Mouse (Mus musculus) stomach, embryonic 16.5 days (tissue): ENCODE measurements around the gene Adcy4. TPM values are rescaled to one million over a fixed set of nuclear protein-coding genes. Genes with fewer than 3 reads are reported as not detected.
A peak's percentile ranks its signal among the peaks of the same experiment; 100 is the strongest.

Source experiments
- ATAC-seq: fragments of 200-750 bp; cut with Nextera tagmentation; 2 replicates; pipeline ENCODE4 v1.8.0; 2017; ENCODE audit warnings: moderate number of reproducible peaks, moderate TSS enrichment; ENCODE audit not compliant: insufficient read depth, low FRiP score
- H3K27ac ChIP-seq: fragments of 300-500 bp; sonication (generic); 2 replicates; pipeline ENCODE4 v1.5.1; 2014; ENCODE audit warnings: low read length
- H3K27me3 ChIP-seq: fragments of 300-500 bp; sonication (generic); 2 replicates; pipeline ENCODE4 v1.6.1; 2014; ENCODE audit warnings: low read length, control low read depth, mixed read lengths; ENCODE audit not compliant: control insufficient read depth, insufficient read depth
- H3K36me3 ChIP-seq: fragments of 300-500 bp; sonication (generic); 2 replicates; pipeline ENCODE4 v1.6.1; 2014; ENCODE audit warnings: low read length; ENCODE audit not compliant: control insufficient read depth, insufficient read depth
- H3K4me1 ChIP-seq: fragments of 300-500 bp; sonication (generic); 2 replicates; pipeline ENCODE4 v1.6.1; 2014; ENCODE audit warnings: low read length, control low read depth, mixed read lengths; ENCODE audit not compliant: control insufficient read depth, insufficient read depth
- H3K4me2 ChIP-seq: fragments of 300-500 bp; sonication (generic); 2 replicates; pipeline ENCODE4 v1.6.1; 2014; ENCODE audit warnings: low read depth, low read length, mixed read lengths
- H3K4me3 ChIP-seq: fragments of 300-500 bp; sonication (generic); replicated peaks from 2 replicates; pipeline ENCODE4 v1.5.1; 2014; ENCODE audit warnings: mild to moderate bottlenecking, low read length
- H3K9ac ChIP-seq: fragments of 300-500 bp; sonication (generic); 2 replicates; pipeline ENCODE4 v1.6.1; 2014; ENCODE audit warnings: low read length
- H3K9me3 ChIP-seq: fragments of 300-500 bp; sonication (generic); replicated peaks from 2 replicates; pipeline ENCODE4 v1.6.1; 2016; ENCODE audit warnings: low read length, control low read depth; ENCODE audit not compliant: control insufficient read depth
- WGBS: fragments of 180-500 bp; shearing (Covaris S2); extraction: QIAGEN DNeasy Blood & Tissue Kit; methylation state at CpG from one replicate; pipeline ENCODE4 v1.1.7; 2014; 5-methylcytosine and 5-hydroxymethylcytosine counted together
- polyA plus RNA-seq: library from polyadenylated mRNA; unstranded; fragments of >200 nt; fragmentation: Nextera tagmentation; extraction: Ambion mirVana; gene quantifications from 2 replicates; pipeline ENCODE4 v1.2.1, GENCODE M21; 2015

The Adcy4 gene
- polyA plus RNA-seq, 1 experiment from 2014 or later: 8.2 TPM

DNA sequence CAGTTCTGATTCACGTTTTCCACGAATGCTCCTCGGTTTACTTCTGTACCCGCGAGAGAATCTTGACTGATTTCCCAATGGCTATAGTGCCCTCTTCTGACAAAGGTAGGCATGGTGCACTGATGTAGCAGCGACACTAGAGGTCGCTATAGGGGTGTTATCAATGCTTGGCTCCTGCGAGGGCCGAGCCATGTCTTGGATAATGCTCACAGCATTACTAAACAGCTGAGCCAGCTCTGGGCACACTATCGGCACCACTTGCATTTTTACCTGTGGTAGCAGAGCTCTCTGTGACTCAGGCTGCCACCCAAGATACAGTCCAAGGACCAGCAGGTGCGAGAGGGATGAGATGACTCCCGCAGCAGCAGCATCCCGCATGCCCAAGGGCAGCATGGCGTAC lies 2.6 kb downstream of the Adcy4 start:
- Histone ChIP-seq H3K36me3 (no peaks in the 10 kb centered on the region), H3K4me1 (peaks cover 27% of the 10 kb centered on the region; the same call in 1 of the 2 replicates), H3K9ac (peak overlapping the region; percentile 46; the same call in 1 of the 2 replicates), H3K9me3 (no peaks in the 10 kb centered on the region), H3K4me2 (peak overlapping the region; percentile 41), H3K27ac (no peak overlapping the region), H3K27me3 (0 out of 2 replicates have a peak, but pooled peaks cover 3% of the 10 kb centered on the region), H3K4me3 (0 out of 2 replicates have a peak overlapping the region, but pooled peaks have one; percentile 10)
- WGBS: 16% methylated on average over 14 of the region's 14 CpGs
- ATAC-seq: peak; percentile 71; the same call in 1 of the 2 replicates

DNA sequence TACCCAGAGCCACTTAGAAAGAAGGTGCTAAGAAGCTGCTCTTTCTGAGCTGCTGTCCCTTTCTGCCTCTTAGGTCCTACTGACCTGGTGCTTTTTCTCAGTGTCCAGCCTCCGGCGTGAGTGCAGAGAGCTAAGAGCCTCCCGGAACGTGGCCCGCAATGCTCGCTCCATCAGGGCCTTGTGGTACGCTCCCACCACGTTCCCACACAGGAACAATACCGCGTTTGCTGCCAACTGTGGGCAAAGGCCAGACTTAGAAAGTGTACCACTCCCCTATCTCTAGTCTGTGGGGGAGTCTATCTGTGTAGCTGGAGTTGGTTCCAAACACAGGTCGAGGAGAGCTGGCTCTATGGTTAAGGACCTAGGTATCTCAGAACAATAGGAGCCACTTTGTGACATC lies 3.2 kb downstream of the Adcy4 start:
- Histone ChIP-seq H3K4me3 (no peak overlapping the region), H3K4me2 (no peak overlapping the region), H3K36me3 (no peaks in the 10 kb centered on the region), H3K4me1 (peaks cover 27% of the 10 kb centered on the region; the same call in 1 of the 2 replicates), H3K9me3 (no peaks in the 10 kb centered on the region), H3K27me3 (0 out of 2 replicates have a peak, but pooled peaks cover 3% of the 10 kb centered on the region), H3K27ac (no peak overlapping the region), H3K9ac (no peak overlapping the region)
- WGBS: 83% methylated on average over 11 of the region's 11 CpGs
- ATAC-seq: no peak

DNA sequence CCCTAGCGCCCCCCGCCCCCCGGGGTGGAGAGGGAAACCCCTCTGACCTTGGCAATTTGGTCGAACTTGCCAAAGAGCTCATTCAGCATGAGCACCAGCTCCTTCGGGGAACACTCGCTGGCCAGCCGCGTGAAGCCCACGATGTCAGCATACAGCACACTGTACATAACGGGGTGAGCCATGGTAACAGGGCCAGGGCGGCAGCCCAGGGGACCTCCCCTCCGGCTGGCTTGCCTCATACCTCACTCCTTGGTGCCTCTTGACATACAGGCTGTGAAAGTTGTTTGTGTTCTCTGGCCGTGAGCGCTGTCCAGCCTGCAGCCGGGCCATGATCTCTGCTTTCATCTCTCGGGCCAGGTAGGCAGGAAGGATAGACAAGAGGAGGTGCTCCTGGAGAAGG lies 4.2 kb downstream of the Adcy4 start:
- Histone ChIP-seq H3K4me1 (peaks cover 27% of the 10 kb centered on the region; the same call in 1 of the 2 replicates), H3K27me3 (no peaks in the 10 kb centered on the region), H3K4me3 (no peak overlapping the region), H3K4me2 (no peak overlapping the region), H3K36me3 (no peaks in the 10 kb centered on the region), H3K27ac (no peak overlapping the region), H3K9me3 (no peaks in the 10 kb centered on the region), H3K9ac (no peak overlapping the region)
- WGBS: 52% methylated on average over 16 of the region's 16 CpGs
- no peak for ATAC-seq

DNA sequence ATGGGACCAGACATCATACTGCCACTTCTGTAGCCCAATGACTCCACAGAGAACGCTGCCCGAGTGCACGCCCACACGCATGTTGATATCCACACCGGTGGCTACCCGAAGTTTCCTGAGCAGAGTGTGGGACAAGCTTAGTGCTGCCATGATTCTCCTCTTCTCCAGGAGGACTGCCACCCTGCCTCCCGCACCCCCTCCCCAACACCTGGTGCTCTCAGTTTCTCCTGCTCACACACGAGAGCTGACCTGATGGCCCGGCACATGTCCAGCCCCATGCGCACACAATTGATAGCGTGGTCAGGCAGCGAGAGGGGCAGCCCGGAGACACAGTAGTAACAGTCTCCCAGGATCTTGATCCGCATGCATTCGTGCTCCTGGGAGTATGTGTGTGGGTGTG lies 5.2 kb downstream of the Adcy4 start:
- no peak overlapping the region for H3K27ac ChIP-seq
- no peak for ATAC-seq
- no peak overlapping the region for H3K4me3 ChIP-seq
- WGBS: 91% methylated on average over 15 of the region's 15 CpGs
- no peaks in the 10 kb centered on the region for H3K36me3 ChIP-seq
- peaks cover 25% of the 10 kb centered on the region; the same call in 1 of the 2 replicates for H3K4me1 ChIP-seq
- H3K27me3 ChIP-seq: no peaks in the 10 kb centered on the region
- no peak overlapping the region for H3K9ac ChIP-seq
- no peak overlapping the region for H3K4me2 ChIP-seq
- H3K9me3 ChIP-seq: no peaks in the 10 kb centered on the region

DNA sequence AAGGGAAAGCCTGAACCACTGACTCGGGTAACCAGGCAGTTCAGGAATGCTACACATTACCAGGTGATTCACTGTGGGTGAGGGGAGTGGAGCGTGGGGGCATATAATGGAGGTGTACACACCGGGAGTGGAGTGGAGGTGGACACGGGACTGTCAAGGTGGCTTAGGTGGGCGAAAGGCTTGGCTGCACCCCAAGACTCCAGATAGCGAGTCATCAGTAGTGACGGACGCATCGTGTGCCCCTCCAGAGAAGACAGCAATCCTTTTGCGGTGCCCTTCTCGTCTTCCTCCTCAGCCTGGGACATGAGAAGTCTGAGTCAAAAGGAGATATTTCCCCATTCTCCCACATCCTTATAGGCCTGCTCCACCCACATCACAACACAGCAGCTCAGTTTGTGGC lies 6.1 kb downstream of the Adcy4 start:
- no peak for ATAC-seq
- Histone ChIP-seq H3K27ac (no peak overlapping the region; the same call in 1 of the 2 replicates), H3K27me3 (no peaks in the 10 kb centered on the region), H3K4me3 (no peak overlapping the region), H3K4me1 (peaks cover 19% of the 10 kb centered on the region; the same call in 1 of the 2 replicates), H3K4me2 (no peak overlapping the region), H3K9me3 (no peaks in the 10 kb centered on the region), H3K36me3 (no peaks in the 10 kb centered on the region), H3K9ac (no peak overlapping the region)
- 83% methylated on average over 11 of the region's 11 CpGs for WGBS

DNA sequence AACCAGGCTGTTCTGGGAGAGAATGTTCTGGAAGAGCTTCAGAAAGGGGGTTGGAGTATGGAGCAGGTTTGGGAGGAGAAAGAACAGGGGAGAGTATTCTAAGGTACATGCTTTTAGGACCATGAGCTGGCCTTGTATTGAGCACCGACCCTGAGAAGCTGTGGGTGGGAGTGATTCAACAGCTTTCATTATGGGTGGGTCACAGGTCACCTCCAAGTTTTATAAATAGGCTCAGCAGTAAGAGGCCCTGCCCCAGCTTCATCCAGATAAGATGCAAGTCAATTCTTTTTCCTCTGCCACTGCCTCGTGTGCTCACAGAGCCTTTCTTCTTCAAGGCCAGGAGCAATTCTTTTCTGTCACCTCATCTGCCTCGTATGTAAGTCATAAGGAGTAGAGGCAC lies 6.7 kb downstream of the Adcy4 start:
- H3K27me3 ChIP-seq: no peaks in the 10 kb centered on the region
- H3K9ac ChIP-seq: no peak overlapping the region
- ATAC-seq: no peak
- no peaks in the 10 kb centered on the region for H3K9me3 ChIP-seq
- no peak overlapping the region for H3K4me3 ChIP-seq
- no peaks in the 10 kb centered on the region for H3K36me3 ChIP-seq
- H3K4me1 ChIP-seq: peaks cover 14% of the 10 kb centered on the region; the same call in 1 of the 2 replicates
- 22% methylated on average over 3 of the region's 3 CpGs for WGBS
- H3K4me2 ChIP-seq: no peak overlapping the region
- H3K27ac ChIP-seq: peak overlapping the region; percentile 20; the same call in 1 of the 2 replicates

DNA sequence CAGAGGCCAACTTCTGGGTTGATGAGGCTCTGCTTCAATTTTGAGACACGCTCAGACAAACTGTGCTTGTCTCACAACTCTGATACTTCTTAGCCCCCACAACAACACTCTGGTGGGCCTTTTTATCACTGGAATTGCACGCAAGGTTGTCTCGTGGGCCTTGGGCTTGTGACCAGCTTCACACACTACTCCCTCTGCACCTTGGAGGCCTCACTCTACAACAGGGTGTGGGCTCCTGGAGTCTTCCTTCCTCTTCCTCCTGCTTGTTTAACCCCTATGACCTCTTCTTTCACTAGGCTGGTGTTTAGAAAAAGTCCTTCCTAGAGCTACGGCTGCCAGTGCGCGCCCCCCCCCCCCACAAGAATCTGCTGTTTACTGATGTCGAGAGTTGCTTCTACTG lies 7.2 kb downstream of the Adcy4 start:
- no peak overlapping the region for H3K4me3 ChIP-seq
- no peaks in the 10 kb centered on the region for H3K9me3 ChIP-seq
- H3K36me3 ChIP-seq: no peaks in the 10 kb centered on the region
- no peak for ATAC-seq
- WGBS: 39% methylated on average over 7 of the region's 7 CpGs
- H3K9ac ChIP-seq: no peak overlapping the region
- 0 out of 2 replicates have a peak overlapping the region, but pooled peaks have one; percentile 20 for H3K27ac ChIP-seq
- H3K27me3 ChIP-seq: no peaks in the 10 kb centered on the region
- H3K4me1 ChIP-seq: peaks cover 14% of the 10 kb centered on the region; the same call in 1 of the 2 replicates
- no peak overlapping the region for H3K4me2 ChIP-seq

DNA sequence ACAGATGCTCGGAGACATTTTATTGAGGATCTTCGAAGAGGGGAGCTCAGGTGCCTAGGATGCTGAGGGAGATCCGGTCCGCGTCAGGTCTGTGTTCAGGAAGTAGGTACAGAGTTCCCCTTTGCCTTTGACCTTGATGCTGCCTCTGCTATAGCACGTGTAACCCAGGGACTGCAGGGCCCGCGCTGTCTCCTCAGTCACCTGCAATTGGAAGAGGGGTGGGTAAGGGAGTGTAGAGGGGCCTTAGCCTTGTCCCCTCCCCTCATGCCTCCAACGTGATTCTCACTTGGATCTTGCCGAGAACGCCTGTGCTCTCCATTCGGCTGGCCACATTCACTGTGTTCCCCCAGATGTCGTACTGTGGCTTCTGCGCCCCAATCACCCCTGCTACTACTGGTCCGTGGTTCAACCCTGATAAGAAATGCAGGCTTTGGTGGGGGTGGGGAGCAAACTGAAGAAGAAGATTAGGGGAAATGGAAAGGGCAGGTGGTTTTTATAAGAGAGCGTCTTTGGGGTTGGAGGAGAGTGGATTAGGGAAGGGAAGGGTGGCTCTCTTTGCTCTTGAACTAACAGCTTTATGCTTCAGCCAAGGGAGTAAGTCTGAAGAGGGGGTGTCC lies 14.7 kb downstream of the Adcy4 start:
- Histone ChIP-seq H3K4me2 (no peak overlapping the region), H3K36me3 (no peaks in the 10 kb centered on the region), H3K27ac (no peak overlapping the region), H3K27me3 (peaks cover 18% of the 10 kb centered on the region), H3K4me1 (peaks cover 6% of the 10 kb centered on the region; the same call in 1 of the 2 replicates), H3K9me3 (no peaks in the 10 kb centered on the region), H3K9ac (no peak overlapping the region), H3K4me3 (no peak overlapping the region)
- WGBS: 72% methylated on average over 16 of the region's 16 CpGs
- ATAC-seq: no peak

DNA sequence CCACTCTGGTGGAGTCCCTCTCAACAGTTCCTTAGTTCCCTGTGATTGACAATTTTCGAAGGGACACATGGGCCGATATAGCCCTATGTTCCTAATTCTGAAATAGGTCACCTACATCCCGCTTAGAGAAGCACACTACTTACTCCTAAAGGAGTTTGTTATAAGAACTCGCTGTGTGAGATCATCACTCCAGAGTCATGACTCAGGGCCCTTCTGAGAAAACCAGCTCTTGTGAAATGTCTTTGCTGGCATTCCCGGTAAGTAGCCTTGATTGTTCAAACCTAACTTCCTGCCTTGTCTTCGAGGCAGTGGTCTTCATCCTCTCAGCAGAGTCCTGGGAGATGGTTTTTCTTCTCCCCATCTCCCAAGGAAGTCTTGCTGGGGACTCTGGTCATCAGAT lies 15.3 kb downstream of the Adcy4 start:
- Histone ChIP-seq H3K27me3 (peaks cover 20% of the 10 kb centered on the region), H3K4me3 (no peak overlapping the region), H3K4me2 (no peak overlapping the region), H3K27ac (no peak overlapping the region), H3K4me1 (peaks cover 6% of the 10 kb centered on the region; the same call in 1 of the 2 replicates), H3K9ac (no peak overlapping the region), H3K36me3 (no peaks in the 10 kb centered on the region), H3K9me3 (no peaks in the 10 kb centered on the region)
- 87% methylated on average over 6 of the region's 6 CpGs for WGBS
- no peak for ATAC-seq
